Mouse (Mus musculus) spleen, adult 18-20 months (tissue): ENCODE measurements around the gene Ptbp1.

Experiments used
- DNase-seq, 2 experiments: peaks; one replicate each; pipeline ENCODE4 v3.0.0; 2022; ENCODE audit warnings: mixed read lengths in 2 of 2

The Ptbp1 gene

DNA sequence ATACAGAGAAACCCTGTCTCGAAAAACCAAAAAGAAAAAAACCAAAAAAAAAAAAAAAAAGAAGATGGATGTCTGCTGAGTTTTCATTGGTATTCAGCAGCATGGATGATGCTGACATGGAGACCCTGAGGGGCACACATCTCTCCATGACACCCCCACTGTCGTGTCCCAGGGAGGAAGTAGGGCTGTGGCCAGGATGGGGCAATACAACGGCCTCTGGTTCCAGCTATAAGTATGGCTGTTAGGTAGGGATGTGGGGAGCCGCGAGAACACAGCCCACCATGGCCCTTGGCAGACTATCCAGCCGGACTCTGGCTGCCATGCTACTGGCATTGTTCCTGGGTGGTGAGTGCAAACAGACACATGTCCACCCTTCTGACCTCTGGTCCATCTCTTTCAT is 31.8 kb downstream of the Ptbp1 start, which contains the start of gene Elane:
Elane (plus strand) TSS at position 194 of the 400 bp plus-strand sequence.
- DNase-seq, result no peak

DNA sequence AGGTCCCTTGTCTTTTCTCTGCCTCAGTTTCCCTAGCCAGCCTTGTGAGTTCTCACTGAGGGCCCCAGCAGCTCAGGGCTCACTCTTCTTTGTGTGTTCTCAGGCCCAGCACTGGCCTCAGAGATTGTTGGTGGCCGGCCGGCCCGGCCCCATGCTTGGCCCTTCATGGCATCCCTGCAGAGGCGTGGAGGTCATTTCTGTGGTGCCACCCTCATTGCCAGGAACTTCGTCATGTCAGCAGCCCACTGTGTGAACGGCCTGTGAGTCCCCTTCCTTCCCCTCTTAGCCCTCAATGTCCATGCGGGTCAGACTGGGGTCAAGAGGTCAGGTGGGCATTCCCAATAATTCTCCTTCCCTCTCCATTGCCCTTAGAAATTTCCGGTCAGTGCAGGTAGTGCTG is 32.4 kb downstream of the Ptbp1 start:
- DNase-seq, result no peak

DNA sequence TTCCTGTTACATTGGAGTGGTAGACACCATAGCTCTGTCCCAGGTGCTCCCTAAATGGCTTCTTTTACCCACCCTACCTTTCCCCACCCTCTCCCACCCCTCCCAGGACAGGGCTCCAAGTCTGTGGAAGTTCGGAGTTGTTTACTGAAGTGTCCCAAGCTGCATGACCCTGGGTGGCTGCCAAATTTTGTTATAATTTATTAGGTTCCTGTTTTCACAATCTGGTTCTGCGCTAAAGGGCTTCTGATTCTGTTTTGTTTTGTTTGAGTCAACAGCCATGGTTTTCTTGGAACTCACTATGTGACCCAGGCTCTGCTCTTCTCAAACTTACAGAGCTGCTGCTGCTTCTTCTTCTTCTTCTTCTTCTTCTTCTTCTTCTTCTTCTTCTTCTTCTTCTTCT is 35.2 kb downstream of the Ptbp1 start:
- no peak for DNase-seq

DNA sequence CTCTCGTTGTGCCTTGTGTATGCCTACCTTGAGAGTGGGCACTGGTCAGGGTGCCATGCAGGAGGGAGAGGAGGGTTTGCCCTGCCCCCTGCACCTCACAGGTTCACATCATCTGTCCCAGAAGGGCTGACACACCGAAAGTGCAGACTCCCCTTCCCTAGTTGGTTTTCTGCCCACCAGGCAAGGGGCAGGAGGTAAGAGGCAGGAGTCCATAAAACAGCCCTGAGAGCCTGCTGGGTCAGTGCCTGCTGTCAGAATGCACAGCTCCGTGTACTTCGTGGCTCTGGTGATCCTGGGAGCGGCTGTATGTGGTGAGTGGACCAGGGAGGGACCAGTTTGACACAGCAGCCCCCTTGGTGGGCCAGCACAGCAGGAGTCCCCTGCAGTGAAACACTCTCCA is 36.4 kb downstream of the Ptbp1 start, which contains the start of gene Cfd:
Cfd (plus strand) TSS at position 184 of the 400 bp plus-strand sequence.
- DNase-seq, result no peak

DNA sequence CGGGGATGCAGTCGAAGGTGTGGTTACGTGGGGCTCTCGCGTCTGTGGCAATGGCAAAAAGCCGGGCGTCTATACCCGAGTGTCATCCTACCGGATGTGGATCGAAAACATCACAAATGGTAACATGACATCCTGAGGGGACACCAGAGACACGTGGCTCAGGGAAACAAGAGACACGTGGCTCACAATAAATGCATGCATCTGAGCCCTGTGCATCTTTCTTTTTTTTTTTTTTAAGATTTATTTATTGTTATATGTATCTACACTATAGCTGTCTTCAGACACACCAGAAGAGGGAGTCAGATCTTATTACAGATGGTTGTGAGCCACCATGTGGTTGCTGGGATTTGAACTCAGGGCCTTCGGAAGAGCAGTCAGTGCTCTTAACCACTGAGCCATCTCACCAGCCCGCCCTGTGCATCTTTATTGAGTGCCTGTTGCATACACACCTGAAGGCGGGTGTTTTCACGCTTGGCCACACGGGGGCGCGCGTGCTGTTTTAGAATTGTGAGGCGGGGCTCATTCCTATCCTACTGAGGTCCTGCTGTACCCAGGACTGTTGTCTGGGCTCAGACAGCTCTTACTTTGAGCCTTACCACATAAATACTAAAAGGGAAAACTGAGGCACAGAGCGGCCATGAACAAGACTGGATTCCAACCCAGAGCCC is 38.4 kb downstream of the Ptbp1 start:
- DNase-seq, result peak; percentile 64 to 79

DNA sequence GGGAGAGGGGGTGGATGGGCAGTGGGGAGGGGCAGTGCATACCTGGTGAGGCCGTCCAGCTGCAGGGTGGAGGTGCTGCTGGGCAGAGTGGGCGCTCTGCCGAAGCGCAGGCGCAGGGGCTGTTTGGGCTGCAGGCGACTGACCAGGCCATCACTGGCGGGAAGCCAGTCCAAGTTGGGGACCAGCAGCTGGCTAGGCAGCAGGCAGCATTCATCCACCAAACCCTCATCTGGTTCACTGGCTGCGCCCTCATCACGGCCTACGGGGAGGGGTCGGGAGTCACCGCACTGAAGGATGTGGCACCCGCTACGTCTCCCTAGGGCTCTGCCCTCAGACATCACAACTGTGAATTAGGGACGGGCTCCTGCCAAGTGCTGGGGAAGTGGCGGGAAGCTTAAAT is 42.1 kb downstream of the Ptbp1 start:
- no peak for DNase-seq

DNA sequence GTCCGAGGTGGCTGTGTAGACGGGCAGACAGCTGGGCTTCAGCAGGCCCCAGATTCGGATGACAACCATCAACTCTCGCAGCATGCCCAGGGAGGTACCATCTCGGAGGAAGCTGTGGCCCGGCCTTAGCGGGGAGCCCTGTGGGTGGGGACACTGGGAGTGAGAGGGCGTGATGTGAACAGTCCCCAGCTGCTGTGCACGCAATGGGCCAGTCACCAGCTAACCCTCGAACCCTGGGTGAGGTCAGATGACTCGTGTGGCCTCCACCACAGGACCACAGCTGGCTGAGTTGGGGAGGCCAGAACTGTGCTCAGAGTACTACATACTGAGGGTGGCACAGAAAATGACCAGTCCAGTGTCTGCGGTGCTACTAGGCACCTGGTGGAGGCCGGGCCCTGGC is 42.6 kb downstream of the Ptbp1 start:
- no peak for DNase-seq

DNA sequence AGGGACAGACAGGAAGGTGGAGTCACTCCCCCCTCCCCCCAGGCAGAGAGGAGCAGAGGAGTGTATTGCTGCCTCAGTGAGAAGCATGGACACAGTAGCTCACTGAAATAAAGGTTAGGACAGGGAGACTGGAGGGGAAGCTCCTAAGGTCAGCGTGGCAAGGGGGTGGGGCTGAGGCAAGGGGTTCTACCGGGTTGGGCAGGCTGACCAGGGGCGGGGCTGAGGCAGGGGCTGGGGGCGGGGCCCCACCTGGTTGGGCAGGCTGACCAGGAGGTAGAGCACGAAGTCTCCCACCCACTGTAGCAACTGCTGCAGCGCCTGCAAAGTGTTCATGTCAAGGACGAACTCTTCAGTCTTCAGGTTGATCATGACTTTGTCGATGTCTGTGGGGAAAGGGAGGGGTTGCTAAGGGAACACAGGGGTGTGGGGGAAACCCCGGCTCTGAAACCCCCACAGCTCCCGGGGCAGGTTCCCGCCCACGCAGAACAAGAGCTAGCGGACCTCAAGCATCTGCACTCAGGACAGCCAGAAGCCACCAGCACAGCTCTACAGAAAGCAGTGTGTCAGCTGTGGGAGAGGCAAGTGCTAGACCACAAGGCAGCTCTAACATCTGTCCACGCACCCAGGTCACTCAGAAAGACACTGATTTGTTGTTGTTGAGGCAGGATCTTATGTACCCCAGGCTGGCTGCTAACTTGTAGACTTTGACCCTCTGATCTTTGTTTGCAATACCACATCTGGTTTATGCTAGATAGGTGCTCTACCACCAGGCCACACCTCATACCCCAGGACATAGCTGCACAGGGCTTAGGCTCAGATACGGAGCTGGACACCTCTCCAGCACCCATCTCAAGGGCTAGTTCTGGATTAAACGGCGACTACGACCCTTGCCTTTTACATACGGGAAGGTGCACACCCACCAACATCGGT is 43.4 kb downstream of the Ptbp1 start:
- DNase-seq, result no peak

DNA sequence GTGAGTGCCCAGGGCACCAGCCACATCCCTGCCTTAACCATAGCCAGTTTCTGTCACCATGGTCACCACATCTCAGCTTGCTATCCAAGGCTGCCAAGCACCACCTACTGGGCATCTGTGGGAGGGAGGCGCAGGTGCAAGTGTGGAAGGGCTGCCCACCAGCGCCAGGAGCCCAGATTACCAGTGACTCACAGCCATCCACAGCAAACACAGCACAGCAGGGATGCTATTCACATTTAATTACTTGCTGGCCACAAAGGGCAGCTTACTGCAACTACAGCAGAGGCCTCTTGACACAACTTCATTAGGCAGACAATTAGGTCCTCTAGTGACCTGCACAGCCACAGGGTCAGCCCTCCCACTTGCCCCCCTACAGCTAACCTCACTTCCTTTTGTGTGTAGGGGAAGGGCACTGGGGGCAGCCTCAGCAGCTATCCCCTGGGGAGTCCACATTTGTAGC is 46.8 kb downstream of the Ptbp1 start:
- DNase-seq, result no peak

DNA sequence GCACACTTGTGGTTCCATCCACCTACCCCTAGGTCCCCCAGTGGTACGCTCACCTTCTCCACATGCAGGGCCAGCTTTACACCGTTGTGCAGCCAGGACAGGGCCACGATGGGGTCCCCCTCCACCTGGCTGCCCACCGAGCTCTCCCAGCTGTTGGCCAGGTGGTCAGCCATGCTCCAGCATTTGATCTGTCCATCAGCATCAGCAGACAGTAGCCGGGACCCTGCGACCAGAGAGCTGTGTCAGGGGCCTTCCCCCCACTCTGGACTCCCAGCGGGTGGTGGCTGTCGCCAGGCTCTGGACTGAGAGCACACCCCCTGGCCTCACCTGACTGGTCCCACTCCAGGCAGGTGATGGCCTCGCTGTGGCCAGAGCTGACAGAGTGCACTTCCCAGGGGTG is 52.5 kb downstream of the Ptbp1 start:
- DNase-seq, result no peak

DNA sequence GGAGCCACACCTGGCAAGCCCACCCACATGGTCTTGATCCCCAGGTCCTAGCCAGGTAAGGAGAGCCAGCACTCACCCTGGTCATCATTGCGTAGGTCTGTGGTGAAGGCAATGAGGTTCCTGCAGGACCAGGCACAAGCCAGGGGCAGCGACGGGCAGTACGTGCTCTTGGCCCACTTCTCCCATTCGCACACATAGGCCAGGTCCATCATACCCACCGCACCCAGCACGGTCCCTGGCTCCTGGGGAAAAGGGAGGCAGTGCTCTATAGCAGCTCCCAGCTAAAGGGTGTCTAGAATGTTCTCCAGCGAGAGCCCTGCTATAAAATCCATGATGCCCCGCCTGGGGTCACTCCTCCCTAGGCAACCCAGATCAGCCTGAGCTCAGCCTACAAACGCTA is 53.2 kb downstream of the Ptbp1 start:
- DNase-seq, result no peak

DNA sequence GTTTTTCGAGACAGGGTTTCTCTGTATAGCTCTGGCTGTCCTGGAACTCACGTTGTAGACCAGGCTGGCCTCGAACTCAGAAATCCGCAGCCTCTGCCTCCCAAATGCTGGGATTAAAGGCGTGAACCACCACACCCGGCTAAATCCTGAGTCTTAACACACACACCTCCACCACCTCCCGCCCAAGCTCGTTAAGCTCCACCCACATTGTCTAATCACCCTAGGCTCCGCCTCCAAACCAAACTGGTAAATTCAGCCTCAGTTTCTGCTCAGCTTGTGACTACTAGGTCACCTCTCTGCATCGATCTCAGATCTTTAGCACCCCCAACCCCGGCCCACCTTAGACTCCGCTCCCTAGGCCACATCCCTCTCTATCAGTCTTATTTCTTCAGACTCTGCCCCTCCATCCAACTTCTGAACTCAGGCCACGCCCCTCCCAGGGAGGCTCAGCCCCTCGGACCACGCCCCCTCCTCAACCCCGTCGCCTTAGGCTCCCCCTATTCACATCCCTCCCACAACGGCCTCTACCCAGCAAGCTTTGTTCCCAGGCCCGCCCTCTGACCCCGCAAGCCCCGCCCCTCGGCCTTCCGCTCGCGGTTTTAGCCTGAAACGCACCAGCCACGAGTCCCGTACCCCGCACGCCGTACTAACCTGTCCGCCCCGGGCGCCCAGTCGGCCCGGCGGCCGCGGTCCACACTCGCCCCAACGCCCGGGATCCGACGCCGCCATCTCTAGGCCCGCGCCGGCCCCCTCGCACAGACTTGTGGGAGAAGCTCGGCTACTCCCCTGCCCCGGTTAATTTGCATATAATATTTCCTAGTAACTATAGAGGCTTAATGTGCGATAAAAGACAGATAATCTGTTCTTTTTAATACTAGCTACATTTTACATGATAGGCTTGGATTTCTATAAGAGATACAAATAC is 54.2 kb downstream of the Ptbp1 start, which contains the start of gene Med16:
Med16 (minus strand) TSS at position 757 of the 925 bp plus-strand sequence.
- DNase-seq, result peak; percentile 96 to 97

DNA sequence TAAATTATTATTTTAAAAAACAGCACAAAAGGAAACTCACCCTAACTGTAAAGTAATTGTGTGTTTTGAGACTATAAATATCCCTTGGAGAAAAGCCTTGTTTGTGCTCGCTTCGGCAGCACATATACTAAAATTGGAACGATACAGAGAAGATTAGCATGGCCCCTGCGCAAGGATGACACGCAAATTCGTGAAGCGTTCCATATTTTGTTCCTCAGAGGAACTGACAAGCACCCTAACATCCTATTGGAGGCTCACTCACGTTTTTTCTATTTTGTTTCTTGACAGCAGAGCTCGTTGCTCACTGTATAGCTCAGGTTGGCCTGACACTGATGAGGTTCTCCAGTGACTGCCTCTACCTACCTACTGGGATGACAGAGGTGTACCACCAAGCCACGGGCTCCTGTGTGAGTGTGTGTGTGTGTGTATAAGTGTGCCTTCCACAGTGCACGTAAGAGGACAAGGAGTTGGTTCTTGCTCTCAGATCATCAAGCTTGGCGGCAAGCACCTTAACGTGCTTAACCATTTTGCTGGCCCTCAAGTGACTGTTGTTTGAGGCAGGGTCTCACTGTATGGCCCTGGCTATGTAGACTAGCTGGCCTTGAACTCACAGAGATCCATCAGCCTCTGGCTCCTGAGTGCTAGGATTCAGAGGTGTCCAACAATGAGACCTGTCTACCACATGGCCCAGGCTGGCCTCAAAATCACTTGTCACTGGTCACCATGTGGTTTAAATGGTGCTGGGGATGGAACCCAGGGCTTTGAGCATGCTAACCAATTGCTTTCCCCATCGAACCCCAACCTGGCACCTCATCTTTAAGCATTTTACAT is 55.1 kb downstream of the Ptbp1 start:
- DNase-seq, result no peak

DNA sequence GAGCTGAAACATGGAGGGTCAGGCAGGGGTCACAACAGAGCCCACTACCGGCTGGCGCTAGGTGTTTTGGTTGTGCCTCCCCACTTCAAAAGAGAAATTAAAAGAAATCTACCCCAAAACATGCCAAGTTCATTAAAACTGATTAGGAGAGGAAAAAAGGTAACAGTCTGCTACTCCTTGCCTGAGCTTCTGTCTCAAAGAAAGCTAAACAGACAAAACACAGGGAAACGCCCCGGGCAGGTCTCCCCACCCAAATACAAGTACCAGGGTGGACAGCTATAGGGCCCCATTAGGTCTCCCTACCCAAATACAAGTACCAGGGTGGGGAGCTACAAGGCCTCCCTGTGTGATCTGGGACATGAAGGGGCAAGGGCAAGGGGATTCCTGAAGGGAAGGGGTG is 56.3 kb downstream of the Ptbp1 start, which contains the start of gene Gm26602:
Gm26602 (plus strand) TSS at position 301 of the 400 bp plus-strand sequence.
- DNase-seq, result no peak

DNA sequence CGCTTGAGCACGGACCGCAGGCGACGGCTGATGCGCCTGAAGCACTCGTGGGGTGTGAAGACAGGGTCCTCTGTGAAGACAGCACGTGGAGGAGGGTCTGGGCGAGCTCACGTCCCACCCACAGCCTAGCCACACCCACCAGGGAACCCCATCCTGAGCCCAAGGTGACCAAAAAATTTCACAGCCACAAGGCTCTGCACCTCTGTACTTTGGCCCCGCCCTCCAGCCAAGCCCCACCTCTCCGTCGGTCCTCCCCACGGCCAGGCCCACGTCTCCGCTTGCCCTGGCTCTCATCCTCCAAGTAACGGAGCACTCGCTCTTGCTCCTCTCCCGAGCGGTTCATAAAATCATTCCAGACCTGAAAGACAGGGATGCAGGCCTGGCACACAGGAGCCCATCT is 58.2 kb downstream of the Ptbp1 start:
- DNase-seq, result no peak
